Mouse (Mus musculus): ENCODE measurements around the gene Tbc1d21.
A peak's percentile ranks its signal among the peaks of the same experiment; 100 is the strongest.

The Tbc1d21 gene

DNA sequence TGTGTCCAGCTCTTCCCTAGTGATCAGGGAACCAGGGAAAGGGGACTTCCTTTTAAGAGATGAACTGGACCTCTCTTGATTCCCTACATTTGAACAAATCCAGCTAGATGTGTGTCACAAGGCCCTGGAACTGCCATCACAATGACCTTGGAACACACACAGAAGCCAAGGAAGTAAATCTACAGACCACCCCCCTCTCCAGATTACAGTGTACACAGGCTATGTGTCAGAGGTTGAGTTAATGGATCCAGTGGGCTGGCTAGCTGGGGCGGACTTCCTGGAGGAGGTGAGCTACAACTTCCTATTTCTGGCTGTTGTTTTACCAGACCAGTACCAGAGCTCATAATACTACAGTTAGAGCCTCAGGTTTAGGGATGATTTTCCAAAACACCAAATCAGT is at the start of gene Tbc1d21:
Tbc1d21 (minus strand) TSS at position 101 of the 400 bp plus-strand sequence.
- DNase-seq = no peak

DNA sequence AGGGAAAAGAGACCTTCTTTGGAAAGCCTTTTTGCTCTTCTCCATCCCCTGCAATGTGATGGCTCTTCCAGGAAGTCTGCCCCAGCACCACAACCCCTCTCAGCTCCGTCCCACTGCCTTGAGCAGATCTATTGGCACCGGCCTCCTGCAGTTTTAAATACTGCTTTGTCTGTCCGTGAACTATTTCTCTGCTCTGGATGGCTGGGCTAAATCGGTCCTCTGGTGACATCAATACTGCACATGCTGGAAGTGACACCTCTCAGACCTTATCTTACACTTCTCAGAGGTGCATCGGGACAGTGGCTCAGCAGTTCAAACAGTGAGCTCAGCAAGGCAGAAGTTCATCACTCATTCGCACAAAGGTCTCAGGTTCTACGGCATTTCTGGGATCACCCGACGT is 41.3 kb upstream of the Tbc1d21 start:
- no peak for DNase-seq

- DNase-seq = no peak
These were observed 39.9 kb upstream of the Tbc1d21 start for GRCm38 (mm10) chr9:58410057-58410735.

- no peak for DNase-seq
These were observed 39.0 kb upstream of the Tbc1d21 start for GRCm38 (mm10) chr9:58409247-58409646.

GRCm38 (mm10) chr9:58404412-58404811 is 34.2 kb upstream of the Tbc1d21 start:
- no peak for DNase-seq

DNA sequence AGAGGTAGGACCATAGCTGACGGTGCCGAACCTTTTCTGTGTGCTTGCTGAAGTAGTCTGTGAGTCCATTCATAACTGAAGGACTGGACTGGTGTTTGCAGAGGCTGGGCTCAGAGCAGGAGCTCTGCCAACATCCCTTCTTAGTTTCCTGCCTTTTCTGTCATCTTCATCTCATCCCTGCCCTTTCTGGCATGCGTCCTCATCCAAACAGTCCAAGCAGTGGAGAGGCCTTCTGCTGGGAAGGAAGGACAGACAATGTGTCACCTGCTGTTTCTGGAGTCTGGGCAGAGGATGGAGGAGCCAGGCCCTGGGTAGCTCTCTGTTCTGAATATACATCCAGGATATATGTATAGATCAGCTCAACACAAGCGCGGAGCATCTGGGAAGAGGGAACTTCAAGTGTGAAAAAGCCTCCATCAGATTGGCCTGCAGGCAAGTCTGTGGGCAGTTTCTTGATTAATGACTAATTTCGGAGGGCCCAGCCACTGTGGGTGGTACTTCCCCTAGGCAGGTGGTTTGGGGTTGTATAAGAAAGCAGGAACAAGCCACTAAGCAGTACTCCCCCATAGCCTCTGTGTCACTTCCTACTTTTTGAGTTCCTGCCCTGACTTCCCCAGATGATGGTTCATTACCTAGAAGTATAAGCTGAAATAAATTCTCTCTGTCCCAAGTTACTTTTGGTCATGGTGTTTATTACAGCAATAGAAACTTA is 31.3 kb upstream of the Tbc1d21 start:
- DNase-seq = no peak

DNA sequence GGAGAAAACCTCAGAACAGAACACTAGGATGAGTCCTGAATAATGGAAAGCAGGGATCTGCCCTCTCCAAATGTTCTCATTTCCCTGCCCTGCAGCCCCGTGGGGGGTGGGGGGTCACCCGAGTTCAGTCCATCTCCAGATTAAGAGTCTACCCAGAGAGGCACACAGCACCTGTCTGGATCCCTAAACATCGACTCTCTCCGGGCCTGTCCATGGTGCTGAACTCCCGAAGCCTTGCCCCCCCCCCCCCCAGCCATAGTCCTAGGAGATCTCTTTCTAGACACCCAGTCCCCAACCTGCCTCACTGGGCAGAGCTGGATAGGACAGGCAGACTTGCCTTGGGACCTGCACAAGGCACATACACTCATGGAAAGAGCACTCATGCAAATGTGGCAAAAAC is 29.4 kb upstream of the Tbc1d21 start:
- DNase-seq = peak; percentile 18

DNA sequence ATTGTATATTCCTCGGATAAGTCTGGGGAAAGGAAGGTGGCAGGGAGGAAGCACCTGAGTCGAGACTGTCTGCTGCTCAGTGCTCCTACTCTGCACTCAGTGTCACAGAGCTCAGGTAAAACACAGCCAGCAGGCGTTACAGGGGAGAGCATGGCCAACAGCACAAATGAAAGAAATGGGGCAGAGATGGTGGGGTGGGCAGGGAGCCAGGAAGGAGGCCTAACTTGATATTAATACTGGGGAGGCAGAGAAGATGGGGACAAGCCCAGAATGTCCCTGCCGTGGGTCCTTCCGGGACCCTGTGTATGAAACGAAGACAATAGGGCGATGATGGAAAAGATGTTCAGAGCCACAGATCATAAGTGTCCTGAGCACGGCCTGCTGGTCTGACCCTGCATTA is 24.4 kb upstream of the Tbc1d21 start:
- no peak for DNase-seq

DNA sequence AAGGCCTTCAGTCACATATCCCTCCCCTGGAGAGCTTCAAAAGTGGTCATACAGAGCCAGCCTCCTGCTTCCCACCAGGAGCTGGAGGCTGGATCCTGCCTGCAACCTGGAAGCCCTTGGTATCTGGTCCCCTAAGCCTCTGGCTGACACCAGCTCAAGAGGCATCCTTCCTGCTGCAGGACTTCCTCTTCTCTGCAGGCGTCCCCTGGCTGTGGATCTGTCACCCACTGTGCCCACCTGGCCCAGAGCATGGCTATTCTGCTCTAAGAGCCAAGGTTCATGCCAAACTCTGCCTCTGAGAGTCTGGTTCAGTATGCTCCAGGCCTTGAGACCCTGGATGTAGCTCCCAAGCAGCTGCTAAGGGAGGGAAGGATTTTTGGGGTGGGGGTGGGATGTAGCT is 23.6 kb upstream of the Tbc1d21 start:
- no peak for DNase-seq

DNA sequence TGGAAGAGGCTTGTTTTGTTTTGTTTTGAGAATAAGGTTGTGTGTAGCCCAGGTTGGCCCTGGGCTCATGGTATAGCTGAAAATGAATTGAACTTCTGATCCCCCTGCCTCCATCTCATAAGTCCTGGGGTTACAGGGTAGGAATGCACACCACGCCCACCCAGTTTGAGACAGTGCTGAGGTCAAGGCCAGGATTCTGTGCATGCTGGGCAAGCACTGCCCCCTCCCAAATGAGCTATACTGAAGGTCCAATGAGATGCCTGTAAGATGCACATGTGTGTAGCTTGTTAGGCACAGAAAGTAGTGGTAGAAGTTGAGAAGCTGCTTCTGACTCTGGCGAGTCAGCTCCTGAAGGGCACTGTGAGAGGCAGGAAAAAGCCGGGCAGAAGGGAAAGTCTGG is 18.1 kb upstream of the Tbc1d21 start:
- DNase-seq = no peak

GRCm38 (mm10) chr9:58378878-58379277 is 8.6 kb upstream of the Tbc1d21 start:
- DNase-seq = no peak

DNA sequence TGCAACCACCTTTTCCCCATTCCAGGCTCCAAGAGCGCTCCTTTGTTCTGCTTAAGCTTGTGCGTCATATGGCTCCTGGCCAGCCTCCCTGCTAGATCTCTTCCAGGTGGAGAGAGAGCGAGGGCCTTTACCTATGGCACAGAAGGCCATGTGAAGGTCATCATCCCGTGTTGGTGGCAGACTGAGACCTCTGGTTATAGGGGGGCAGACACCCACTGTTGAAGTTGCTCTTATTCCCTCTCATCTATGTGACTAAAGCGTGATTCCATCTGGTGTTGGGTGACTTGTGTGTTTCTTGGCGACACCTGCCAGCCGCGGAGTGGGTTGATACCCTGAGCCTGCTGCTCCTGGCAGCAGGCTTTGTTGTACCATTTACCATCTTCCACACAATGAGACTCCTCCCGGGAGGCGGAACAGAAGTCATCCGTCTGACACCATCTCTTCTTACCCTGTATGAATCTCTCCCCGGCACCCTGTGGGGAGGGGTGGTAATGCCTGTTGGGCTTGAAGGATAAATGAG is 3.7 kb upstream of the Tbc1d21 start:
- DNase-seq = no peak

DNA sequence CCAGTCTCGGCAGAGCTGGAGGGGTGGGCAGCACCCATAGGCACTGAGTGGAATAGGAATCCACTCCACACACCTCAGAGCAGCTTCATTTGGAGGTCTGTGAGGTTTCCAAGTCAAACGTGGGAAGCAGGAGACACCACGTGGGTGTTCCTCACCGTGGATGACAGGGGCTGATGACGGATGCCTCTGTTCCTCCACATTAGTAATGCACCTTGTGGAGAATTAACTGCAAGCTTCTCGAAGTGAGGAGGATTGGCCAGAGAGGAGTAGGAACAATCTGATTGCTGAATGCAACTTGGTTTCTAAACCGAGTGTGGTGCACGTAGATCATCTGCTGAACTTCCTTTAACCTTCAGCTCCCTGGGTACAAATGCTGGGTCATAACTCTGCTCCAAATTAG is 1.7 kb upstream of the Tbc1d21 start:
- no peak for DNase-seq

DNA sequence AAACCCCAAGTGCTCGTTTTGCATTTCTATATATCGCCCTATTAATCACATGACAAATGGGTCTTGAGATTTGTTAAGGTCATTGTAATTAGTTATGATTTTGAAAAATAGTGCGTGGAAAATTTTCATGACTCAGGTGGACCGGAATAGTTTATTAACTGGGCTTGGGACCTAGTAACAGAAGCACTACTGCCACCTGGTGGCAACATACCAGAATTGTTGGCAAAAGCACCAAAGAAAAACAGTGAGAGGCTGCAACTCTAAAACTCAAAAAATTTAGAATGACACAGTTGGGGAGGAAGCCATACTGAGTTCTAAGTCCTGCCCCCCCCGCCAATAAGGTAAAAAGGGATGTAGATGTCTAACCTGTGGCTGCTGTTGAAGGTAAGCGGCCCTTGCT is 611 bp downstream of the Tbc1d21 start:
- DNase-seq = peak; percentile 39

- DNase-seq = no peak
These were observed 5.9 kb downstream of the Tbc1d21 start for GRCm38 (mm10) chr9:58364325-58364724.

GRCm38 (mm10) chr9:58361956-58362355 is 8.3 kb downstream of the Tbc1d21 start:
- no peak for DNase-seq

GRCm38 (mm10) chr9:58361373-58361772 is 8.9 kb downstream of the Tbc1d21 start:
- DNase-seq = no peak

- no peak for DNase-seq
These were observed 14.8 kb downstream of the Tbc1d21 start for GRCm38 (mm10) chr9:58355262-58356050.

- DNase-seq = no peak
These were observed 15.6 kb downstream of the Tbc1d21 start for GRCm38 (mm10) chr9:58354701-58355100.

- no peak for DNase-seq
These were observed 17.0 kb downstream of the Tbc1d21 start for GRCm38 (mm10) chr9:58353224-58353623.

- no peak for DNase-seq
These were observed 22.5 kb downstream of the Tbc1d21 start for GRCm38 (mm10) chr9:58347795-58348194.

DNA sequence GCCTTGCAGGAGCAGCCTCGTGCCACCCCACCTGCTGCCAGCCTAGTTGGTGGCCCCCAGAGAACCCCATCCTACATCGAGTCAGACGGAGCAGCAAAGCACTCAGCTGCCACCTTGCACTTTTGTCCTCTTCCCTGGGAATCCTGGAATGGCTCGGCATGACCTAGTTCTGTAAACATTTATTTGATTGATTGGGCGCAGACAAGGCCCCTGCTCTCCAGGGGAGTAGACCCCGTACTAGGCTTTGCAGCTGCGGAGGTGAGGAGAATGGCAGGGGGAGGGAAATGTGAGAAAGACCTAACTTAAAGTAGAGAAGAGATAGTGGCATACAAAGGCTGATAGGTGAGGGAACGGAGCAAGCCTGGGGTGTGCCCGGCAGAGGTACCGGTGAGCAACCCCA is 23.8 kb downstream of the Tbc1d21 start:
- no peak for DNase-seq

DNA sequence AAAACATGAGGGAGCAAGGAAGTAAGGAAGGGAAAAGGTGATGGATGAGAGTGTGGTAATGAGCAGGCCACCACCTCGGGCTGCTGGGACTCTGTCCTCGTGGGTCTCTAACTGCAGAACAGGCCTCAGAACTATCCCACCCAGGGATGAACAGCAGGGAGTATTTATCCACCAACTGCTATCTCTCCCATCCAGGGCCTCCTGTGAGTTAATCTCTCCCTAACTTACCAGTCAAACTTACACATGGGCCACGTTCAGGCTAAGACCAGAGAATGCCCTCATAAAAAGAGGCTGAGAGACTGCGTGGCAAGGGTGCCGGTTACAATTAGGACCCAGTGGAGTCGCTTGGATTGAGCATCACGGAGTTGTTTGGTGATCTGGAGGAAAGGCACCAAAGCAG is 24.3 kb downstream of the Tbc1d21 start:
- DNase-seq = no peak

GRCm38 (mm10) chr9:58341795-58342194 is 28.5 kb downstream of the Tbc1d21 start:
- no peak for DNase-seq
